Mouse (Mus musculus) intestine, postnatal 0 days (tissue): ENCODE results near the gene Def6. TPM values are rescaled to one million over a fixed set of nuclear protein-coding genes. Genes with fewer than 3 reads are reported as not detected.

ENCODE experiments used
- ATAC-seq: fragments of 200-750 bp; cut with Nextera tagmentation; 2 replicates; pipeline ENCODE4 v1.8.0; 2017; ENCODE audit warnings: mild to moderate bottlenecking, moderate TSS enrichment, moderate library complexity
- H3K27ac ChIP-seq: fragments of 300-500 bp; sonication (generic); 2 replicates; pipeline ENCODE4 v1.5.1; 2014; ENCODE audit warnings: mild to moderate bottlenecking, low read depth, low read length, moderate library complexity
- H3K27me3 ChIP-seq: fragments of 300-500 bp; sonication (generic); replicated peaks from 2 replicates; pipeline ENCODE4 v1.6.1; 2014; ENCODE audit warnings: low read length, mixed read lengths; ENCODE audit not compliant: control insufficient read depth, insufficient read depth
- H3K36me3 ChIP-seq: fragments of 300-500 bp; sonication (generic); 2 replicates; pipeline ENCODE4 v1.6.1; 2014; ENCODE audit warnings: mild to moderate bottlenecking, moderate library complexity; ENCODE audit not compliant: control insufficient read depth, insufficient read depth
- H3K4me1 ChIP-seq: fragments of 300-500 bp; sonication (generic); replicated peaks from 2 replicates; pipeline ENCODE4 v1.6.1; 2014; ENCODE audit warnings: antibody characterized with exemption, low read length, mixed read lengths; ENCODE audit not compliant: control insufficient read depth, insufficient read depth
- H3K4me2 ChIP-seq: fragments of 300-500 bp; sonication (generic); replicated peaks from 2 replicates; pipeline ENCODE4 v1.6.1; 2014; ENCODE audit warnings: low read depth, mild to moderate bottlenecking, moderate library complexity
- H3K4me3 ChIP-seq: fragments of 300-500 bp; sonication (generic); 2 replicates; pipeline ENCODE4 v1.5.1; 2014; ENCODE audit warnings: low read depth, low read length
- H3K9ac ChIP-seq: fragments of 300-500 bp; sonication (generic); 2 replicates; pipeline ENCODE4 v1.6.1; 2014; ENCODE audit warnings: mild to moderate bottlenecking, low read depth, low read length
- H3K9me3 ChIP-seq: fragments of 300-500 bp; sonication (generic); 2 replicates; pipeline ENCODE4 v1.6.1; 2016; ENCODE audit warnings: mixed run types; ENCODE audit not compliant: control insufficient read depth
- CTCF ChIP-seq: sonication (generic); IDR thresholded peaks from 2 replicates; pipeline ENCODE4 v1.5.1; 2016; ENCODE audit warnings: low read depth, mild to moderate bottlenecking, control low read depth, antibody characterized with exemption, moderate library complexity
- WGBS: fragments of 180-500 bp; shearing (Covaris S2); extraction: QIAGEN DNeasy Blood & Tissue Kit; methylation state at CpG from one replicate; pipeline ENCODE4 v1.1.7; 2014; 5-methylcytosine and 5-hydroxymethylcytosine counted together
- polyA plus RNA-seq: library from polyadenylated mRNA; unstranded; fragments of >200 nt; fragmentation: Nextera tagmentation; extraction: Ambion mirVana; gene quantifications from 2 replicates; pipeline ENCODE4 v1.2.1, GENCODE M21; 2015

The Def6 gene
- polyA plus RNA-seq, 1 experiment from 2014 or later = 1.7 TPM

GRCm38 (mm10) chr17:28271537-28272266, 64.1 kb downstream of the Def6 start:
- WGBS = 48% methylated on average over 12 of the region's 12 CpGs
- ATAC-seq = peak; percentile 82
- Histone ChIP-seq H3K27me3 (no peaks in the 10 kb centered on the region), H3K4me3 (peak overlapping the region; percentile 13; the same call in 1 of the 2 replicates), H3K9me3 (no peaks in the 10 kb centered on the region), H3K36me3 (no peaks in the 10 kb centered on the region; the same call in 1 of the 2 replicates), H3K4me2 (peak overlapping the region; percentile 43), H3K27ac (peak overlapping the region; percentile 87), H3K4me1 (0 out of 2 replicates have a peak, but pooled peaks cover 3% of the 10 kb centered on the region), H3K9ac (no peak overlapping the region; the same call in 1 of the 2 replicates)
- no peak for TF ChIP-seq CTCF

GRCm38 (mm10) chr17:28272281-28272680, 64.7 kb downstream of the Def6 start:
- 0 out of 2 replicates have a peak overlapping the region, but pooled peaks have one; percentile 1 for H3K9ac ChIP-seq
- no peak for TF ChIP-seq CTCF
- H3K36me3 ChIP-seq = no peaks in the 10 kb centered on the region; the same call in 1 of the 2 replicates
- H3K27ac ChIP-seq = peak overlapping the region; percentile 87
- peak overlapping the region; percentile 13; the same call in 1 of the 2 replicates for H3K4me3 ChIP-seq
- 0 out of 2 replicates have a peak, but pooled peaks cover 3% of the 10 kb centered on the region for H3K4me1 ChIP-seq
- no peaks in the 10 kb centered on the region for H3K27me3 ChIP-seq
- ATAC-seq = no peak
- no peaks in the 10 kb centered on the region for H3K9me3 ChIP-seq
- H3K4me2 ChIP-seq = peak overlapping the region; percentile 43
- WGBS = 43% methylated on average over 9 of the region's 9 CpGs

- no peaks in the 10 kb centered on the region; the same call in 1 of the 2 replicates for H3K36me3 ChIP-seq
- H3K4me3 ChIP-seq = peak overlapping the region; percentile 13; the same call in 1 of the 2 replicates
- no peaks in the 10 kb centered on the region for H3K27me3 ChIP-seq
- H3K9ac ChIP-seq = 0 out of 2 replicates have a peak overlapping the region, but pooled peaks have one; percentile 1
- no peak for TF ChIP-seq CTCF
- H3K27ac ChIP-seq = peak overlapping the region; percentile 87
- peak overlapping the region; percentile 43 for H3K4me2 ChIP-seq
- 35% methylated on average over 6 of the region's 6 CpGs for WGBS
- no peaks in the 10 kb centered on the region for H3K9me3 ChIP-seq
- ATAC-seq = no peak
- H3K4me1 ChIP-seq = 0 out of 2 replicates have a peak, but pooled peaks cover 3% of the 10 kb centered on the region
Measured at GRCm38 (mm10) chr17:28272837-28273236, 65.3 kb downstream of the Def6 start.

- H3K4me1 ChIP-seq = 0 out of 2 replicates have a peak, but pooled peaks cover 3% of the 10 kb centered on the region
- peak; percentile 76 for TF ChIP-seq CTCF
Measured at GRCm38 (mm10) chr17:28274739-28275138, 67.2 kb downstream of the Def6 start.

GRCm38 (mm10) chr17:28277226-28277625, 69.6 kb downstream of the Def6 start:
- Histone ChIP-seq H3K27ac (no peak overlapping the region), H3K4me2 (no peak overlapping the region), H3K4me1 (no peaks in the 10 kb centered on the region), H3K9me3 (no peaks in the 10 kb centered on the region), H3K9ac (no peak overlapping the region), H3K36me3 (no peaks in the 10 kb centered on the region; the same call in 1 of the 2 replicates), H3K27me3 (no peaks in the 10 kb centered on the region), H3K4me3 (no peak overlapping the region)
- 82% methylated on average over 14 of the region's 14 CpGs for WGBS
- no peak for TF ChIP-seq CTCF
- ATAC-seq = no peak

More at GRCm38 (mm10) chr17:28274739-28275138, 67.2 kb downstream of the Def6 start:
- Histone ChIP-seq H3K9me3 (no peaks in the 10 kb centered on the region), H3K27ac (no peak overlapping the region), H3K4me3 (no peak overlapping the region), H3K27me3 (no peaks in the 10 kb centered on the region), H3K4me2 (no peak overlapping the region), H3K36me3 (no peaks in the 10 kb centered on the region; the same call in 1 of the 2 replicates), H3K9ac (no peak overlapping the region)
- 78% methylated on average over 3 of the region's 3 CpGs for WGBS
- no peak for ATAC-seq

- no peaks in the 10 kb centered on the region; the same call in 1 of the 2 replicates for H3K36me3 ChIP-seq
- H3K27me3 ChIP-seq = no peaks in the 10 kb centered on the region
- H3K27ac ChIP-seq = no peak overlapping the region
- no peak overlapping the region for H3K4me3 ChIP-seq
- H3K9me3 ChIP-seq = no peaks in the 10 kb centered on the region
- no peak for TF ChIP-seq CTCF
- H3K4me2 ChIP-seq = no peak overlapping the region
- ATAC-seq = no peak
- no peak overlapping the region for H3K9ac ChIP-seq
- H3K4me1 ChIP-seq = no peaks in the 10 kb centered on the region
- WGBS = 61% methylated on average over 10 of the region's 10 CpGs
Measured at GRCm38 (mm10) chr17:28277721-28278120, 70.1 kb downstream of the Def6 start.
